Mouse (Mus musculus) small intestine, adult 2 months (tissue): Measurements from ENCODE around the gene Elp4.

Experiments
- CTCF ChIP-seq: fragments of 200-500 bp; IDR thresholded peaks from 2 replicates; pipeline ENCODE4 v1.5.1; 2012; ENCODE audit warnings: low read depth, mild to moderate bottlenecking, control low read depth, inconsistent platforms, low read length, moderate library complexity, mixed read lengths; ENCODE audit not compliant: insufficient replicate concordance, insufficient read length; ENCODE audit errors: extremely low read depth
- POLR2A ChIP-seq: fragments of 200-500 bp; IDR thresholded peaks from 2 replicates; pipeline ENCODE4 v1.6.1; 2012; ENCODE audit warnings: low read depth, mild to moderate bottlenecking, control low read depth, inconsistent platforms, low read length, moderate library complexity

GRCm38 (mm10) chr2:105689304-105689770, 215.0 kb downstream of the Elp4 start:
- TF ChIP-seq POLR2A (no peak), CTCF (no peak)
